14 mouse cellular contexts compared by ENCODE assay signal in the genomic region with DNA sequence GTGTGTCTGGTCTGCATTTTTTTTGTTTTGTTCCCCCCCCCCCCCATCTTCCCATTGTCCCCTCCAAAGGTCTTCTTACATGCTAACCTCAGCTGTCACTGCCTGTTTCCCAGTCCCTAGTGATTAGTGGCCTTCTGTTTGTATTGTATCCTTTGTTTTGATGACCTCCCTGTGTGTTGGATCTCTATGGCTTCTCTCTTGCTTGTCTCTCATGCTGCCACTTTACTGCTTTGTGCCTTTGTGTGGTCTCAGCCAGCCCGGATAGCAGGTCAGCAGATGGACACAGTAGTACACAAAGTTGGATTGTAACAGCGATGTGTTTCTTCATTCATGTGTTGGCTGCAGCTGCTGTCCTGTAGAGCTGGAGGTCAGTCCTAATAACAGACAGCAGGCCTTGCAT. TPM values are rescaled to one million over a fixed set of nuclear protein-coding genes. Genes with fewer than 3 reads are reported as not detected.
DNase-seq lines count a peak whose midpoint lies in the region; ATAC-seq and TF ChIP-seq lines count a peak whose summit lies in the region.
"Had no signal": no experiment of that assay in that cellular context is flagged by ENCODE, and none has a peak within 500 bp of the region (broad histone marks: within the 10 kb centered on the region; RNA-seq: fewer than 3 reads in every experiment).

No protein-coding gene starts in this region.

- H3K27me3 ChIP-seq in embryonic facial prominence, embryonic 10.5 days (replicated peaks; ENCODE audit: low read depth, poor library complexity, severe bottlenecking), result no peaks in the 10 kb centered on the region
- H3K27me3 ChIP-seq in neural tube, embryonic 11.5 days (ENCODE audit: control insufficient read depth, insufficient read depth, low read length), result no peaks in the 10 kb centered on the region
- H3K27me3 ChIP-seq in liver, postnatal 0 days (ENCODE audit: insufficient read depth, low read length), result no peaks in the 10 kb centered on the region
- H3K27me3 ChIP-seq: heart, embryonic 15.5 days; lung, embryonic 15.5 days had no signal

- no peaks in the 10 kb centered on the region for H3K9me3 ChIP-seq in embryonic facial prominence, embryonic 10.5 days
- no peaks in the 10 kb centered on the region for H3K9me3 ChIP-seq in neural tube, embryonic 11.5 days (ENCODE audit: control insufficient read depth, low read length)
- no peaks in the 10 kb centered on the region for H3K9me3 ChIP-seq in liver, postnatal 0 days (ENCODE audit: low read length)
- H3K9me3 ChIP-seq: heart, embryonic 15.5 days; lung, embryonic 15.5 days had no signal

- no peak overlapping the region for H3K4me3 ChIP-seq in gastrocnemius, adult 2 months
- no peak overlapping the region for H3K4me3 ChIP-seq in embryonic facial prominence, embryonic 10.5 days
- no peak overlapping the region for H3K4me3 ChIP-seq in neural tube, embryonic 11.5 days (ENCODE audit: low read depth, low read length)
- no peak overlapping the region for H3K4me3 ChIP-seq in liver, postnatal 0 days (ENCODE audit: low read depth, low read length)
- H3K4me3 ChIP-seq: erythroblast, embryonic 14.5 days; heart, embryonic 15.5 days; lung, embryonic 15.5 days had no signal

- peak overlapping the region; percentile 20; the same call in 1 of the 2 replicates for H3K27ac ChIP-seq in gastrocnemius, adult 2 months
- H3K27ac ChIP-seq in embryonic facial prominence, embryonic 10.5 days (replicated peaks), result no peak overlapping the region
- H3K27ac ChIP-seq in neural tube, embryonic 11.5 days (ENCODE audit: low read depth, low read length), result no peak overlapping the region
- H3K27ac ChIP-seq in liver, postnatal 0 days (ENCODE audit: low read depth), result no peak overlapping the region
- H3K27ac ChIP-seq: heart, embryonic 15.5 days; lung, embryonic 15.5 days had no signal

- H3K36me3 ChIP-seq in embryonic facial prominence, embryonic 10.5 days (replicated peaks), result peaks cover 96% of the 10 kb centered on the region
- H3K36me3 ChIP-seq in neural tube, embryonic 11.5 days (ENCODE audit: control insufficient read depth, insufficient read depth, low read length), result peaks cover 3% of the 10 kb centered on the region
- H3K36me3 ChIP-seq in liver, postnatal 0 days (replicated peaks; ENCODE audit: insufficient read depth, low read length), result peaks cover 34% of the 10 kb centered on the region

- intact Hi-C loops in gastrocnemius, adult 2 months (cut with DNase I), result loop anchor here (5.0 kb wide), 1 partner anchor 46 kb away; a partner anchor contains a TSS

- 68% methylated on average over 2 of the region's 2 CpGs for WGBS in embryonic facial prominence, embryonic 10.5 days
- 21% methylated on average over 2 of the region's 2 CpGs for WGBS in neural tube, embryonic 11.5 days
- 85% methylated on average over 2 of the region's 2 CpGs for WGBS in liver, postnatal 0 days (ENCODE audit: insufficient replicate concordance)

- H3K4me2 ChIP-seq in neural tube, embryonic 11.5 days (ENCODE audit: low read depth), result no peak overlapping the region
- no peak overlapping the region for H3K4me2 ChIP-seq in liver, postnatal 0 days (ENCODE audit: low read depth, low read length)
- H3K4me2 ChIP-seq: heart, embryonic 15.5 days; lung, embryonic 15.5 days had no signal

- no peak for TF ChIP-seq CTCF in gastrocnemius, adult 2 months (IDR thresholded peaks at IDR 0.05)
- no peak for TF ChIP-seq CTCF in liver, postnatal 0 days (IDR thresholded peaks at IDR 0.05; ENCODE audit: low read depth)

- no peak for DNase-seq in gastrocnemius, adult 2 months
- no peak for DNase-seq in gastrocnemius, adult 18-20 months (ENCODE audit: low spot score)
- peak; percentile 75 for DNase-seq in Muller cell, postnatal 12 days (ENCODE audit: inconsistent ontology term)
- DNase-seq in embryonic facial prominence, embryonic 10.5 days (ENCODE audit: low spot score), result peak; percentile 10
- peak; percentile 30 for DNase-seq in neural tube, embryonic 11.5 days (ENCODE audit: low spot score)
- no peak for DNase-seq in liver, postnatal 0 days
- DNase-seq in thymus, postnatal 36 days, result no peak
- DNase-seq in adrenal gland, postnatal 10 days, result no peak
- DNase-seq: adrenal gland, adult 8-10 months; liver; thymus, postnatal 25 days had no signal

- no peak for TF ChIP-seq EP300 in liver, postnatal 0 days (IDR thresholded peaks at IDR 0.05; ENCODE audit: low read depth)

- no peaks in the 10 kb centered on the region for H3K4me1 ChIP-seq in embryonic facial prominence, embryonic 10.5 days
- peaks cover 3% of the 10 kb centered on the region; the same call in 1 of the 2 replicates for H3K4me1 ChIP-seq in neural tube, embryonic 11.5 days (ENCODE audit: control insufficient read depth, insufficient read depth, low read length)
- no peaks in the 10 kb centered on the region for H3K4me1 ChIP-seq in liver, postnatal 0 days (ENCODE audit: insufficient read depth)
- H3K4me1 ChIP-seq: heart, embryonic 15.5 days; lung, embryonic 15.5 days had no signal

- no peak for ATAC-seq in neural tube, embryonic 11.5 days (ENCODE audit: insufficient read depth, low FRiP score, low TSS enrichment)
- ATAC-seq in liver, postnatal 0 days, result no peak

- H3K9ac ChIP-seq in neural tube, embryonic 11.5 days (ENCODE audit: low read length), result no peak overlapping the region
- H3K9ac ChIP-seq in liver, postnatal 0 days (replicated peaks), result no peak overlapping the region
- H3K9ac ChIP-seq: heart, embryonic 15.5 days; lung, embryonic 15.5 days had no signal

RNA-seq across cellular contexts. Expression of a gene that starts 46.8 kb away (rescaled TPM):
- 100 to 1,000 TPM in 1 of 2 experiments, 10 to 100 TPM in 1; 94.6 to 117 TPM for total RNA-seq in gastrocnemius, adult 2 months (2021)
- total RNA-seq in gastrocnemius, adult 18-20 months (2021), result 100 to 1,000 TPM in 1 of 2 experiments, 10 to 100 TPM in 1; 80.1 to 109 TPM
- polyA plus RNA-seq in embryonic facial prominence, embryonic 10.5 days (2016; fragmentation: Nextera tagmentation; extraction: Ambion mirVana), result 44.5 and 44.9 TPM in 2 replicates
- polyA plus RNA-seq in neural tube, embryonic 11.5 days (2014; fragmentation: Nextera tagmentation; extraction: Ambion mirVana), result 101 and 102 TPM in 2 replicates
- polyA plus RNA-seq in liver, postnatal 0 days (2015; fragmentation: Nextera tagmentation; extraction: Ambion mirVana), result 31.6 and 42.8 TPM in 2 replicates
- total RNA-seq in adrenal gland, postnatal 10 days (2021), result 100 to 1,000 TPM; 156 to 219 TPM

Comparison
In these comparisons a context has a peak if more than half of its experiments do, and no peak if none do; other contexts are left out.
1. DNase-seq: peak in Muller cell, postnatal 12 days (single experiment), embryonic facial prominence, embryonic 10.5 days (single experiment) and neural tube, embryonic 11.5 days (single experiment); none in gastrocnemius, adult 2 months (single experiment), gastrocnemius, adult 18-20 months (single experiment), liver, postnatal 0 days (single experiment), thymus, postnatal 36 days (0 of 2) and adrenal gland, postnatal 10 days (single experiment).